Mouse (Mus musculus): ENCODE data around the gene Adcy5.

The Adcy5 gene

GRCm38 (mm10) chr16:35270945-35271344 is 116.3 kb downstream of the Adcy5 start:
- DNase-seq (ENCODE audit: low spot score), result no peak

GRCm38 (mm10) chr16:35271572-35271971 is 116.9 kb downstream of the Adcy5 start:
- peak; percentile 38 for DNase-seq (ENCODE audit: low spot score)

- DNase-seq (ENCODE audit: low spot score), result no peak
Observed at GRCm38 (mm10) chr16:35272417-35272816, 117.7 kb downstream of the Adcy5 start.

GRCm38 (mm10) chr16:35278166-35278565 is 123.5 kb downstream of the Adcy5 start:
- no peak for DNase-seq (ENCODE audit: low spot score)

- DNase-seq (ENCODE audit: low spot score), result no peak
Observed at GRCm38 (mm10) chr16:35282456-35282855, 127.8 kb downstream of the Adcy5 start.

- no peak for DNase-seq (ENCODE audit: low spot score)
Observed at GRCm38 (mm10) chr16:35285821-35286220, 131.1 kb downstream of the Adcy5 start.

- no peak for DNase-seq (ENCODE audit: low spot score)
Observed at GRCm38 (mm10) chr16:35287244-35287643, 132.6 kb downstream of the Adcy5 start.

- no peak for DNase-seq (ENCODE audit: low spot score)
Observed at GRCm38 (mm10) chr16:35297786-35298185, 143.1 kb downstream of the Adcy5 start.

- no peak for DNase-seq (ENCODE audit: low spot score)
Observed at GRCm38 (mm10) chr16:35300156-35300555, 145.5 kb downstream of the Adcy5 start.

- DNase-seq (ENCODE audit: low spot score), result peak; percentile 51
Observed at GRCm38 (mm10) chr16:35302441-35303280, 148.0 kb downstream of the Adcy5 start.

GRCm38 (mm10) chr16:35303721-35304120 is 149.0 kb downstream of the Adcy5 start:
- no peak for DNase-seq (ENCODE audit: low spot score)

GRCm38 (mm10) chr16:35304416-35304815 is 149.7 kb downstream of the Adcy5 start:
- DNase-seq (ENCODE audit: low spot score), result no peak

- no peak for DNase-seq (ENCODE audit: low spot score)
Observed at GRCm38 (mm10) chr16:35305226-35305625, 150.5 kb downstream of the Adcy5 start.

GRCm38 (mm10) chr16:35306631-35307030 is 152.0 kb downstream of the Adcy5 start:
- no peak for DNase-seq (ENCODE audit: low spot score)

- DNase-seq (ENCODE audit: low spot score), result no peak
Observed at GRCm38 (mm10) chr16:35307331-35307730, 152.7 kb downstream of the Adcy5 start.

- DNase-seq (ENCODE audit: low spot score), result no peak
Observed at GRCm38 (mm10) chr16:35308016-35308415, 153.3 kb downstream of the Adcy5 start.

GRCm38 (mm10) chr16:35308486-35309143 is 153.9 kb downstream of the Adcy5 start:
- no peak for DNase-seq (ENCODE audit: low spot score)

- no peak for DNase-seq (ENCODE audit: low spot score)
Observed at GRCm38 (mm10) chr16:35309634-35310033, 155.0 kb downstream of the Adcy5 start.

- DNase-seq (ENCODE audit: low spot score), result no peak
Observed at GRCm38 (mm10) chr16:35310551-35311110, 156.0 kb downstream of the Adcy5 start.

GRCm38 (mm10) chr16:35311586-35311985 is 156.9 kb downstream of the Adcy5 start:
- DNase-seq (ENCODE audit: low spot score), result no peak

GRCm38 (mm10) chr16:35315496-35315895 is 160.8 kb downstream of the Adcy5 start:
- DNase-seq (ENCODE audit: low spot score), result no peak

GRCm38 (mm10) chr16:35316856-35317264 is 162.2 kb downstream of the Adcy5 start:
- no peak for DNase-seq (ENCODE audit: low spot score)

GRCm38 (mm10) chr16:35317460-35317859 is 162.8 kb downstream of the Adcy5 start:
- DNase-seq (ENCODE audit: low spot score), result no peak

Measured in retina, embryonic 14.5 days (tissue).